Mouse (Mus musculus): ENCODE measurements around the gene Zfp646. TPM values are rescaled to one million over a fixed set of nuclear protein-coding genes. Genes with fewer than 3 reads are reported as not detected.

Gene Zfp646
- total and polyA plus RNA-seq, 3 experiments: 8.0 to 18.9 (median 17.7) TPM

DNA sequence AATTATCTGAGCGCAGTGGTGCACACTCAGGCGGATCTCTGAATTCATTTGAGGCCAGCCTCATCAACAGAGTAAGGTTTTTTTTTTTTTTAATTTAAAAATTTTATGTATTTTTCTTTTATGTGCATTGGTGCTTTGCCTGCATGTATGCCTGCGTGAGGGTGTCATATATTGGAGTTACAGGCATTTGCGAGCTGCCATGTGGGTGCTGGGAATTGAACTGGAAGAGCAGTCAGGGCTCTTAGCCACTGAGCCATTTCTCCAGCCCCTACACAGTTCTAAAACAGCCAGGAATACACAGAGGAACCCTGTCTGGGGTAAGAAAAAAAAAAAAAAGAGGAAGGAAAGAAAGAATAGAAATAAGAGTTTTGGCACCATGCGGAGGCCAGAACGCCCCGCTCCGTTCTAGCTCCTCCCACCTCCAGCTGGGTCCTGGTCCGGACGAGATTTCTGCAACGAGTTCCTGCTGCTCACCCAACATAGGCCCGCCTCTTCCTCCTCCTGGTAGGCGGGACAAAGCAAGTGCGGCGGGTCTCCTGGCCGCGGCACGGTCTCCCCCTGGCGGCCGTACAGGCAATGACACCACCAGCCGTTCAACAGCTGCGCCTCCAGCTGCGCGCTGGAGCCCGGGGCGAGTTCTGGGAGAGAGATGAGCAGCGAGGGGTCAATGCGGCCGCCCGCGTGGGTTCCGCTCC lies 59.2 kb downstream of the Zfp646 start:
- H3K9ac ChIP-seq (ENCODE audit: low read depth, low read length): peak overlapping the region; percentile 92
- peak; percentile 97 for DNase-seq
- peak overlapping the region; percentile 77 for H3K27ac ChIP-seq
- no peaks in the 10 kb centered on the region for H3K27me3 ChIP-seq (ENCODE audit: control insufficient read depth, insufficient read depth, low read length)
- no peaks in the 10 kb centered on the region for H3K36me3 ChIP-seq (ENCODE audit: control insufficient read depth, insufficient read depth, low read length)
- WGBS: 6% methylated on average over 32 of the region's 32 CpGs
- TF ChIP-seq EP300 (IDR thresholded peaks at IDR 0.05; ENCODE audit: insufficient read depth, low read depth, low read length): no peak; the same call in 1 of the 2 replicates
- TF ChIP-seq CTCF (IDR thresholded peaks at IDR 0.05): no peak; the same call in 1 of the 2 replicates
- peak; percentile 85 for TF ChIP-seq POLR2A (IDR thresholded peaks at IDR 0.05; ENCODE audit: insufficient read depth, low read depth, low read length)
- H3K79me2 ChIP-seq (replicated peaks; ENCODE audit: control insufficient read depth, insufficient read depth, low read length): no peaks in the 10 kb centered on the region
- H3K4me1 ChIP-seq (ENCODE audit: control insufficient read depth, insufficient read depth, low read length): no peaks in the 10 kb centered on the region; the same call in 1 of the 2 replicates
- H3K4me3 ChIP-seq: peak overlapping the region; percentile 85
- intact Hi-C loops (cut with DNase I): loop anchor here (1.0 to 2.0 kb wide), 2 partner anchors 31 to 134 kb away; partner anchors contain the start of gene Hsd3b7

Other genes starting within 250 kb of the Zfp646 start
- gene Bcl7c, start 167.3 kb upstream of the Zfp646 start, total RNA-seq (2021): 10 to 100 TPM; 34.1 to 34.5 TPM
- gene Bcl7c, start 167.3 kb upstream of the Zfp646 start, polyA plus RNA-seq (2012; rRNA removed): 13.5 and 13.6 TPM in 2 replicates
- 1 to 10 TPM; 6.6 to 8.7 TPM for gene Ctf1, start 163.5 kb upstream of the Zfp646 start, total RNA-seq (2021)
- 15.3 and 24.5 TPM in 2 replicates for gene Ctf1, start 163.5 kb upstream of the Zfp646 start, polyA plus RNA-seq (2012; rRNA removed)
- not detected for gene Ctf2, start 144.1 kb upstream of the Zfp646 start, total RNA-seq (2021)
- not detected in 2 replicates for gene Ctf2, start 144.1 kb upstream of the Zfp646 start, polyA plus RNA-seq (2012; rRNA removed)
- 1 to 10 TPM; 3.3 to 3.4 TPM for gene Fbxl19, start 131.7 kb upstream of the Zfp646 start, total RNA-seq (2021)
- 4.1 and 4.8 TPM in 2 replicates for gene Fbxl19, start 131.7 kb upstream of the Zfp646 start, polyA plus RNA-seq (2012; rRNA removed)
- 10 to 100 TPM; 21.9 to 23.5 TPM for gene Orai3, start 106.4 kb upstream of the Zfp646 start, total RNA-seq (2021)
- gene Orai3, start 106.4 kb upstream of the Zfp646 start, polyA plus RNA-seq (2012; rRNA removed): 27.5 and 31.7 TPM in 2 replicates
- gene Setd1a, start 99.6 kb upstream of the Zfp646 start, total RNA-seq (2021): 10 to 100 TPM; 16.3 to 18.5 TPM
- gene Setd1a, start 99.6 kb upstream of the Zfp646 start, polyA plus RNA-seq (2012; rRNA removed): 7.1 and 8.6 TPM in 2 replicates
- 1 to 10 TPM; 1.6 to 2.6 TPM for gene Gm49388, start 90.6 kb upstream of the Zfp646 start, total RNA-seq (2021)
- not detected in 2 replicates for gene Gm49388, start 90.6 kb upstream of the Zfp646 start, polyA plus RNA-seq (2012; rRNA removed)
- 10 to 100 TPM in 1 of 2 experiments, 1 to 10 TPM in 1; 9.8 to 12.9 TPM for gene Hsd3b7, start 75.6 kb upstream of the Zfp646 start, total RNA-seq (2021)
- 37.0 and 45.0 TPM in 2 replicates for gene Hsd3b7, start 75.6 kb upstream of the Zfp646 start, polyA plus RNA-seq (2012; rRNA removed)
- 10 to 100 TPM; 68.4 to 71.9 TPM for gene Stx4a, start 51.9 kb upstream of the Zfp646 start, total RNA-seq (2021)
- gene Stx4a, start 51.9 kb upstream of the Zfp646 start, polyA plus RNA-seq (2012; rRNA removed): 79.3 and 83.0 TPM in 2 replicates
- gene Stx1b, start 51.7 kb upstream of the Zfp646 start, total RNA-seq (2021): 1 to 10 TPM in 1 of 2 experiments, under 1 TPM in 1; 0.77 to 1.1 TPM
- gene Stx1b, start 51.7 kb upstream of the Zfp646 start, polyA plus RNA-seq (2012; rRNA removed): 3.8 and 4.0 TPM in 2 replicates
- gene Zfp668, start 607 bp downstream of the Zfp646 start, total RNA-seq (2021): 1 to 10 TPM; 3.4 to 4.1 TPM
- gene Zfp668, start 607 bp downstream of the Zfp646 start, polyA plus RNA-seq (2012; rRNA removed): 2.2 and 2.7 TPM in 2 replicates
- gene Prss53, start 14.7 kb downstream of the Zfp646 start, total RNA-seq (2021): 1 to 10 TPM in 1 of 2 experiments, under 1 TPM in 1; 0.76 to 1.2 TPM
- 3.8 TPM in 2 replicates for gene Prss53, start 14.7 kb downstream of the Zfp646 start, polyA plus RNA-seq (2012; rRNA removed)
- not detected for gene Gm21974, start 19.2 kb downstream of the Zfp646 start, total RNA-seq (2021)
- gene Gm21974, start 19.2 kb downstream of the Zfp646 start, polyA plus RNA-seq (2012; rRNA removed): not detected in 2 replicates
- 10 to 100 TPM; 16.2 to 17.7 TPM for gene Vkorc1, start 19.4 kb downstream of the Zfp646 start, total RNA-seq (2021)
- gene Vkorc1, start 19.4 kb downstream of the Zfp646 start, polyA plus RNA-seq (2012; rRNA removed): 59.2 and 90.0 TPM in 2 replicates
- gene Bckdk, start 27.9 kb downstream of the Zfp646 start, total RNA-seq (2021): 100 to 1,000 TPM; 104 to 131 TPM
- 165 and 210 TPM in 2 replicates for gene Bckdk, start 27.9 kb downstream of the Zfp646 start, polyA plus RNA-seq (2012; rRNA removed)
- 10 to 100 TPM; 13.8 to 14.6 TPM for gene Kat8, start 36.3 kb downstream of the Zfp646 start, total RNA-seq (2021)
- gene Kat8, start 36.3 kb downstream of the Zfp646 start, polyA plus RNA-seq (2012; rRNA removed): 10.1 and 16.9 TPM in 2 replicates
- not detected for gene Prss8, start 53.9 kb downstream of the Zfp646 start, total RNA-seq (2021)
- gene Prss8, start 53.9 kb downstream of the Zfp646 start, polyA plus RNA-seq (2012; rRNA removed): 1.1 TPM in 1 of 2 replicates, not detected in the other
- 1 to 10 TPM; 6.0 to 9.7 TPM for gene Prss36, start 70.5 kb downstream of the Zfp646 start, total RNA-seq (2021)
- 21.4 and 23.1 TPM in 2 replicates for gene Prss36, start 70.5 kb downstream of the Zfp646 start, polyA plus RNA-seq (2012; rRNA removed)
- gene Fus, start 91.2 kb downstream of the Zfp646 start, total RNA-seq (2021): 100 to 1,000 TPM; 151 to 181 TPM
- 222 and 261 TPM in 2 replicates for gene Fus, start 91.2 kb downstream of the Zfp646 start, polyA plus RNA-seq (2012; rRNA removed)
- 1 to 10 TPM; 6.9 to 8.8 TPM for gene Pycard, start 117.6 kb downstream of the Zfp646 start, total RNA-seq (2021)
- 28.3 and 32.8 TPM in 2 replicates for gene Pycard, start 117.6 kb downstream of the Zfp646 start, polyA plus RNA-seq (2012; rRNA removed)
- gene Trim72, start 127.7 kb downstream of the Zfp646 start, total RNA-seq (2021): 100 to 1,000 TPM; 252 to 303 TPM
- 218 and 278 TPM in 2 replicates for gene Trim72, start 127.7 kb downstream of the Zfp646 start, polyA plus RNA-seq (2012; rRNA removed)
- gene Itgam, start 186.4 kb downstream of the Zfp646 start, total RNA-seq (2021): 1 to 10 TPM; 6.7 to 7.0 TPM
- gene Itgam, start 186.4 kb downstream of the Zfp646 start, polyA plus RNA-seq (2012; rRNA removed): 4.2 and 7.6 TPM in 2 replicates
- under 1 TPM in 1 of 2 experiments, not detected in 1; 0.23 TPM for gene Gm49368, start 186.5 kb downstream of the Zfp646 start, total RNA-seq (2021)
- gene Gm49368, start 186.5 kb downstream of the Zfp646 start, polyA plus RNA-seq (2012; rRNA removed): not detected in 2 replicates

Data from heart, adult 2 months (tissue).